Comparison of ENCODE assay signal across 15 mouse cellular contexts in genomic region chr10:86322006-86322405, GRCm38 (mm10). TPM values are rescaled to one million over a fixed set of nuclear protein-coding genes. Genes with fewer than 3 reads are reported as not detected.
DNase-seq lines count a peak whose midpoint lies in the region; ATAC-seq and TF ChIP-seq lines count a peak whose summit lies in the region.
"Had no signal": no experiment of that assay in that cellular context is flagged by ENCODE, and none has a peak within 500 bp of the region (broad histone marks: within the 10 kb centered on the region; RNA-seq: fewer than 3 reads in every experiment).

No protein-coding gene starts in this region.

- peaks cover 19% of the 10 kb centered on the region; the same call in 1 of the 2 replicates for H3K4me1 ChIP-seq in kidney, postnatal 0 days (replicated peaks; ENCODE audit: insufficient read depth, low read length)
- H3K4me1 ChIP-seq: liver, embryonic 15.5 days had no signal

- H3K9me3 ChIP-seq in kidney, postnatal 0 days (replicated peaks; ENCODE audit: low read length): no peaks in the 10 kb centered on the region
- H3K9me3 ChIP-seq: embryonic facial prominence, embryonic 12.5 days; hindbrain, embryonic 15.5 days; liver, embryonic 15.5 days; neural tube, embryonic 13.5 days had no signal

- H3K27me3 ChIP-seq in kidney, postnatal 0 days (ENCODE audit: insufficient read depth, low read length): no peaks in the 10 kb centered on the region
- H3K27me3 ChIP-seq in myocyte (ENCODE audit: control insufficient read depth, insufficient read depth, insufficient read length): no peaks in the 10 kb centered on the region
- H3K27me3 ChIP-seq: embryonic facial prominence, embryonic 12.5 days; hindbrain, embryonic 15.5 days; liver, embryonic 15.5 days; neural tube, embryonic 13.5 days had no signal

- no peak overlapping the region for H3K4me3 ChIP-seq in kidney, postnatal 0 days (replicated peaks; ENCODE audit: low read depth, low read length)
- no peak overlapping the region for H3K4me3 ChIP-seq in myocyte
- H3K4me3 ChIP-seq: embryonic facial prominence, embryonic 12.5 days; hindbrain, embryonic 15.5 days; liver, embryonic 15.5 days; neural tube, embryonic 13.5 days had no signal

- ATAC-seq in kidney, postnatal 0 days (replicated peaks; ENCODE audit: low FRiP score, low read depth): no peak
- ATAC-seq: lung, postnatal 0 days; midbrain, embryonic 16.5 days had no signal

- no peak overlapping the region for H3K27ac ChIP-seq in kidney, postnatal 0 days
- H3K27ac ChIP-seq: embryonic facial prominence, embryonic 12.5 days; hindbrain, embryonic 15.5 days; liver, embryonic 15.5 days; neural tube, embryonic 13.5 days had no signal

- H3ac ChIP-seq in myocyte (ENCODE audit: control insufficient read depth, insufficient read length): no peak overlapping the region

- no peak overlapping the region for H3K4me2 ChIP-seq in kidney, postnatal 0 days (ENCODE audit: low read length)
- no peak overlapping the region for H3K4me2 ChIP-seq in myocyte (ENCODE audit: low read depth)
- H3K4me2 ChIP-seq: embryonic facial prominence, embryonic 12.5 days; hindbrain, embryonic 15.5 days; liver, embryonic 15.5 days; neural tube, embryonic 13.5 days had no signal

- TF ChIP-seq CTCF in kidney, postnatal 0 days (IDR thresholded peaks at IDR 0.05; ENCODE audit: low read depth): peak; percentile 44; the same call in 1 of the 2 replicates

- H3K9ac ChIP-seq in kidney, postnatal 0 days (ENCODE audit: low read depth, low read length): no peak overlapping the region
- H3K9ac ChIP-seq: embryonic facial prominence, embryonic 12.5 days; forebrain, postnatal 0 days; hindbrain, embryonic 15.5 days; liver, embryonic 15.5 days; neural tube, embryonic 13.5 days had no signal

- H3K36me3 ChIP-seq in kidney, postnatal 0 days (ENCODE audit: insufficient read depth, low read length): 0 out of 2 replicates have a peak, but pooled peaks cover 10% of the 10 kb centered on the region
- H3K36me3 ChIP-seq in myocyte (ENCODE audit: control insufficient read depth, insufficient read depth): no peaks in the 10 kb centered on the region
- H3K36me3 ChIP-seq: embryonic facial prominence, embryonic 12.5 days; hindbrain, embryonic 15.5 days; liver, embryonic 15.5 days; neural tube, embryonic 13.5 days had no signal

- DNase-seq in embryo, embryonic 10 days (ENCODE audit: low spot score): peak; percentile 62
- no peak for DNase-seq in embryo, embryonic 9.5 days (ENCODE audit: extremely low spot score)
- peak; percentile 42 for DNase-seq in kidney, postnatal 0 days (ENCODE audit: low spot score)
- DNase-seq in kidney, adult 11 months: no peak
- DNase-seq in embryo, embryonic 10.5 days (ENCODE audit: low spot score): peak; percentile 50
- DNase-seq in thymus, adult 18-20 months: no peak
- DNase-seq: forebrain, postnatal 0 days; kidney, adult 8-10 months had no signal

- no peak for TF ChIP-seq POLR2A in myocyte (IDR thresholded peaks at IDR 0.05; ENCODE audit: insufficient read length, low read depth)

- WGBS in kidney, postnatal 0 days: 42% methylated on average over 1 of the region's 1 CpGs

- H3K79me2 ChIP-seq in myocyte (ENCODE audit: control insufficient read depth, insufficient read depth): peaks cover 14% of the 10 kb centered on the region

TF ChIP-seq in myocyte, 11 proteins besides CTCF, POLR2A, EP300 and RAD21:
- TF ChIP-seq TCF12 (IDR thresholded peaks at IDR 0.05; ENCODE audit: insufficient read depth, poor library complexity, severe bottlenecking): peak; percentile 30
- no peak for TF ChIP-seq POLR2AphosphoS2 (IDR thresholded peaks at IDR 0.05; ENCODE audit: insufficient read length, low read depth)
- TF ChIP-seq MYOD1 (IDR thresholded peaks at IDR 0.05; ENCODE audit: control insufficient read depth in 1 of 3, insufficient read length in 2 of 3, low read depth in 2 of 3): peak; percentile 41 to 75 (median 72)
- TF ChIP-seq MYOG (IDR thresholded peaks at IDR 0.05; ENCODE audit: control insufficient read depth in 1 of 3, insufficient read depth in 1 of 3, insufficient read length in 2 of 3, low read depth in 2 of 3): peak in 2 of 3 experiments; percentile 45 to 64

RNA-seq across cellular contexts. Expression of gene Timp3, which starts 21.8 kb away (rescaled TPM):
- polyA plus RNA-seq in kidney, postnatal 0 days (2015; fragmentation: Nextera tagmentation; extraction: Ambion mirVana): 87.4 and 99.7 TPM in 2 replicates
- polyA plus RNA-seq in myocyte (2012; fragmentation: generic; extraction: Trizol): 18.7 TPM

Comparison
In these comparisons a context has a peak if more than half of its experiments do, and no peak if none do; other contexts are left out.
1. DNase-seq: peak in embryo, embryonic 10 days (single experiment), kidney, postnatal 0 days (single experiment) and embryo, embryonic 10.5 days (single experiment); none in embryo, embryonic 9.5 days (single experiment), kidney, adult 11 months (single experiment) and thymus, adult 18-20 months (0 of 2).